Mouse (Mus musculus): ENCODE data around the gene Afm.

DNA sequence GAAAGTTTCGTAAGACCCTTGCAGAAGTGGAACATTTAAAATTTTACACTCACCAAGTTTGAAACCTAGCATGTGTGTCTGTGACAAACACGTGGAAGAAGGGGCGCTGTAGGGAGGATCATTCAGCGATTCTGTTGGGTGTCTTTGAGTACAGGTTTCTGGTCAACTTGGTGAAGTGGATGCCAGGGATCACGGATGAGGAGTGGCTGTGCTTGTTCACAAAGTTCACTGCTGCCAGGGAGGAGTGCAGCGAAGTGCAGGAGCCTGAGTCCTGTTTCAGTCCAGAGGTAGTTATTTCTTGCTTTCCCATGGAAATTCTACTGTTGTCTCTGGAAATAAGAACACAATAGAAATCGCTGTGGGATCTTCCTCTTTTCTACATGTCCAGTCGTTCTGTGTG lies 32.5 kb downstream of the Afm start:
- TF ChIP-seq CTCF (IDR thresholded peaks at IDR 0.05; ENCODE audit: extremely low read depth, insufficient read length, insufficient replicate concordance, low read depth, low read length) (no peak), POLR2A (IDR thresholded peaks at IDR 0.05; ENCODE audit: low read depth, low read length) (no peak)
